Mouse (Mus musculus): ENCODE results near the gene Ube2e1. TPM values are rescaled to one million over a fixed set of nuclear protein-coding genes. Genes with fewer than 3 reads are reported as not detected.

Ube2e1 gene
- 100 to 1,000 TPM in 1 of 2 experiments, 10 to 100 TPM in 1; 96.6 to 102 TPM for total RNA-seq (2021)
- long read RNA-seq, experiment 1, transcript Ube2e1-201 (6 exons, 1,408 nt) = major isoform, 10 of 17 reads
- long read RNA-seq, experiment 1, partial matches to known transcripts = 3 of 17 reads
- long read RNA-seq, experiment 1, other reads (novel, unspliced or antisense) = 3 of 17 reads
- long read RNA-seq, experiment 2, transcript Ube2e1-201 (6 exons, 1,408 nt) = major isoform, 7 of 16 reads
- long read RNA-seq, experiment 2, partial matches to known transcripts = 4 of 16 reads
- long read RNA-seq, experiment 2, other reads (novel, unspliced or antisense) = 4 of 16 reads

DNA sequence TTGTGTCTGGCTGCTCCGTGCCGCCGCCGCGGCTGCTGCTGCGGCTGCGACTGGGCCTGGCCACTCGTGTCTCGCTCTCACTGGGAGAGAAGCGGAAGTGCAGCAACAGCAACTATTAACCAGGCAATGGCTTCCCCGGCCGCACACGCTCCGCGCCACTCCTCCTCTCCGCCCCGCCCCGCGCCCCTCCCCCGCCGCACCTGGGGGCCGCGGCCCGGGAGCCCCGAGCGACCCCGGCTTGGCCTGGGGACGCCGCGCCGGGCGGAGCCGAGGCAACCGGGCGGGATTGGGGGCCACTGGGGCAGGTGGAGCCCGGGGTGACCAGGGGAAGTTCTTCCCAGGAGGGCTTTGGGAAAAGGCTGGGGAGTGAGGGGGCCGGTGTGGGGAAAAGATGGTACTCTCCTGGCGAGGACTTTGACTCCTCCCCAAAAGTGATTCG, at the start of gene Ube2e1:
Gene Ube2e1 (minus strand): TSS at position 167 of the 439 bp plus-strand sequence.
- peak; percentile 36 to 66 for DNase-seq (ENCODE audit: low spot score in 2 of 2)

DNA sequence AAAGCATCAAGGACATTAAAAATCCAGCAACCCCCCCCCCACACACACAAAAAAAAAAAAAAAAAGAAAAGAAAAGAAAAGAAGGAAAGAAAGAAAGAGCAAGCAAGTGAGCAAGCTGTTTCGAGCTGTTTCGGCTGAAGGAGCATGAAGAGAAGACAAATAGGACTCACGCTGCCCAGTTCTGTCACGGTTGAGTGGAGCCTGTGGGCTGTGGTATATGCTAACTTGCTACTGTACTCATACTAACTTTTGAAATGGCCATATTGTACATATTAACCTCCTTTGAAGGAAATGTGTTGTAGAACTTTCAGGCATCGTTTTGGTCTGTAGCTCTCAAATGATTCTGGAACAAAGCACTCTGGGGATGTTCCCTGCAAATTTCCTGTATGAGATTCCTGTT, 48.2 kb upstream of the Ube2e1 start:
- no peak for DNase-seq (ENCODE audit: low spot score in 2 of 2)

DNA sequence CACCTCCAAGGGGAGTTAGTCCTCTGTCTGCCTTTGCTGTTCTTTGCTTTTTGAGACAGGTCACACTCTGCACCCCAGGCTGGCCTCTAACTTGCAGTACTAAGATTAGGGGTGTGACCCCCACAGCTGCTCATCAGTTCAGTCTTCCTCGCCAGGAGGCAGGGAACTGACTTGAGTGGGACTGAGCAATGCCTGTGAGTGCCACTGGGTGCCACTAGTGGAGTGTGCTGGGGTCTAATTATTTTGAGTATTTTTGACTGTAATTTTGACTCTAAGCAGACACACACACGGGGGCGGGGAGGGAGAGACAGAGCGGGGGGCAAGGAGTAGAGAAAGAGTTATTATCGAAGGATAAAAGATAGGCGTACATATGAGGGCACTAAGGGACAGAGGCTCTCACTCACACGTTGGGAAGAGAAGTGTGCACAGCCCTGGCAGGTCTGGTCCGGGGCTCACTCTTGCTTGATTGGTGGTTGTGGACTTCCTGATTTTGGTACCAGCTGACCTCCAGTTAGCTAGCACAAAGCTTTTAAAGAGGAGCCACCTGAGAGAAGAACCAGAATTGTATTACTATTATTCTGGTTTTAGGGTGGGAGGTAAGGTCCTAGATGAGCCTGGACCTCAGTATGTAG, 46.4 kb upstream of the Ube2e1 start:
- DNase-seq (ENCODE audit: low spot score in 2 of 2) = peak in 1 of 2 experiments; percentile 19

DNA sequence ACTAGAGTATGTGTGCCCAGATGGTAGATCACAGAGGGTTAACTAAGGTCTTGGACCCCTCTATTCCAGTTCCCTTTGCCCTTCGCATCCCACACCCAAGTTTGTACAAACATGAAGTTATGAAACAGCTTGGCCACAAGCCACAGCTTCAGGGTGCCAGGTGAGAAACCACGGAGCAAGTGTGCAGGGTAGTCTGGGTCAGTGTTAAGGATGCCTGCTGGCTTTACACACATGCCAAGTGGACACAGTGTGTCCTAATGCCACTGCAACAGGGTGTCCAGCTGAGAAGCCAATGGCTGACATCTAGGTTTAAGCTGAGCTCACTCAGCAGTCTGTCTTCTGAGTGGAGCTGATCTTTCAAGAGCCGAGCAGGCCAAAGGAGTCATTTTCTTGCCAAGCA, 44.5 kb upstream of the Ube2e1 start:
- DNase-seq (ENCODE audit: low spot score in 2 of 2) = no peak

DNA sequence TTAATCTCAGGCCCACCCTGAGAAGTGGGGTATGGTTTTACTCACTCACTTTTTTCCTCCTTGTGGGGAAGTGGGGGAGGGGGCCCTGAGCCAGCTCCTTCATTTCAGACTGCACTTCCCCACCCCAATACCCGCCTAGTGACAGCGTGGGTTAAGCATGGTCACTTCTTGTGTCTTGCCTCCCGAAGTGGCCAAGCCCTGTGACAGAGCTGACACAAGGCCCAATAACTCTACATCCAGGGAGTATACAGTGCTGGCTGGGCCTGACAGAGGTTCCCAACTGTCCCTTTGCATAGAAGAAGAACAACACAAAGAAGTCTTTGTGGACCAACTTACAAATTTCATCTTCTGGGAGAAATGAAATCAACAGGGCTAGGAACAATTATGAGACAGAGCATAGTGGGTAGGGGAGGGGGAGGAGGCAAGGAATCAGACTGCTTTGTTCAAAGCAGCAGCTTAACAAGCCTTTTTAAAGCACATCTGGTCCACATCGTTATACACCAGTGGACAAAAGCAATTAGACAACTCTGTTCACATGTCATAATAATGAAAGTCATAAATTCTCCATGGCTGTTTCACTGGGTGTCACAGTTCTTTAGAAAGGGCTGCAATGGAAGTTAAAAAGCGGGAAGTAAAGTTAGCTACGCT, 42.2 kb upstream of the Ube2e1 start:
- no peak for DNase-seq (ENCODE audit: low spot score in 2 of 2)

DNA sequence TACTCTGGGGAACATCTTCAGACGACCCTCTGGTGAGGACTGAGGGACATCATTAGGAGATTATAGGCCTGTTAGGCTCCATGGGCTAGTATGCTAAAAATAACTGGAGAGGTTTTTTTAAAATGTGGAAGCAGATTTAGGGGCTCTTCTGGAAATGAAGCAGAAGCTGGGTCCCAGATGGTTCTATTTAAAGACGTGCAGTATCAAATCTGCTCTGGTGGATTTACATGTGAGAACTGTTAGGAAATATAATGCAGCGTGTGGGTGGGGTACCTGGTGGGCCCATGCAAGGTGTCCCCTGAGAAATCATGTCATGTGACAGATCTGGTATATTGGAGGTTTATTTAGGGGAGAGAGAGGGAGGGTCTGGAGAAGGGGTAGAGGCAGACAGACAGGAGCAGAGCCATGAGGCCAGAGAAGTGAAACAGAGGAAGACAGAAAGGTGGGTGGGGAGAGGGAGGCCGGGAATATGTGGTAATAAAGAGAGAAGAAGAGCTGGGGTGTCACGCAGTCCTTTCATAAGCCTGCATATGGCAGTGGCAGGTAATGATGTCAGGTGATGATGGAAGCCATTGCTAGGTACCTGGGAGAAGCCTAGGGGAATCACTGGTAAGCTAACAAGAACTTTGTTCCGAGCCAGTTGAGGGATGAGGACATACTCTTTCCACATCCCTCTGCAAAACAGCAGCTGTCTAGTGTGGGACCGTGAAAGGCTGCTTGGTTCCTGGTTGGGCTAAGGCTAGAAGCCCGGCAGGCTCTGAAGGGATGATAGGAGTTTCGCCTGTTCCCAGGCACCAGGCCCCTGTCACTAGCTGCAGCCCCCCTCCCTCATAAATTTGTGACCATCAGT, 41.3 kb upstream of the Ube2e1 start:
- no peak for DNase-seq (ENCODE audit: low spot score in 2 of 2)

DNA sequence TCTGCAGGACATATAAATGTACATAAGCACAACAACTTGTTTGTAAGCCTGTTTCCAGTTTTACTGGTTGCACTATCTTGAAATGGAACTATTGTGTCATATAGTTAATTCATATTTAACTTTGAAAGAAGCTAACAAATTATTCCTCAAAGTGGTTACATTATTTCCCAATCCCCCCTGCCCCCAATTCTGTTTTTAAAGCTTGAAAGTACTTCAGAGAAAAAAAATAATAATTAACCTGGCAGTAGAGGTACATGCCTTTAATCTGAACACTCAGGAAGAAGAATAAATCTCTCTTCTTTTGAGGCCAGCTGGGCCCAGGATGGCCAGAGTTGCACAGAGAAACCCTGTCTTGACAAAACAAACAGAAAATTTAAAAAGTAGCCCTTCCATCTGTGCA, 37.4 kb upstream of the Ube2e1 start:
- no peak for DNase-seq (ENCODE audit: low spot score in 2 of 2)

DNA sequence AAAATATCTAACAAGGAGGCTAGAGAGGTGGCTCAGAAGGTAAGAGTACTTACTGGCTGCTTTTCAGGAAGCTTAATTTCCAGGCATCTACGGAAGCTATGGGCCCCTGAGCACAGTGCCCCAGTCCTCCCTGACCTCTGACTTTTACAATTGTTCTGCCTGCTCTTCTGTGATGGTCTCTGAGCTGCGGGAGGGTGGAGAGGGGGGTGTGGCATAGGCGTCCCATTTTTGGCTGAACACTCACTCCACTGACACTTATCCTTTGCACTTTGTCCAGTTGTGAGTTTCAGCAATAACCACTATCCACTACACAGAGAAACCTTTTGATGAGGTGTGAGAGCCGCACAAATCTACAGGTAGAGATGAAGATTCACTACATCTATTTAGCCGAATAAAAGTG, 35.4 kb upstream of the Ube2e1 start:
- no peak for DNase-seq (ENCODE audit: low spot score in 2 of 2)

DNA sequence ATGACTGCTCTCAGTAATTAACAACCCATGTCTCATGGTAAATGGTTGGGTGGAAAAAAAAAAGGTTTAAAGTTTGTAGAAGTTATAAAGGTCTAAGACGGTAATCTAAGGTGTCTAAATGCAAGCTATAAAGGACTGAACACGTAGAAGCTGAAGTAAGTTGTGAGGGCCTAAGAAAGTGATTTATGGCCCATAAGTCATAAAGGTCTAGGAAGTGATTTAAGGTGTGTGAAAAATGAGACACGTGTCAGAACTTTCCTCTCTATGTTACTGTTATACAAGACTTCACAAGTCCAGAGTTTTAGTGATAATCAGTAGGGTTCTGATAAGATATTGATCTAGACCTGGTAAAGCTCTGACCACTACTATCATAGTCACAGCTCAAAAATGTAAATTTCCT, 32.7 kb upstream of the Ube2e1 start:
- DNase-seq (ENCODE audit: low spot score in 2 of 2) = no peak

DNA sequence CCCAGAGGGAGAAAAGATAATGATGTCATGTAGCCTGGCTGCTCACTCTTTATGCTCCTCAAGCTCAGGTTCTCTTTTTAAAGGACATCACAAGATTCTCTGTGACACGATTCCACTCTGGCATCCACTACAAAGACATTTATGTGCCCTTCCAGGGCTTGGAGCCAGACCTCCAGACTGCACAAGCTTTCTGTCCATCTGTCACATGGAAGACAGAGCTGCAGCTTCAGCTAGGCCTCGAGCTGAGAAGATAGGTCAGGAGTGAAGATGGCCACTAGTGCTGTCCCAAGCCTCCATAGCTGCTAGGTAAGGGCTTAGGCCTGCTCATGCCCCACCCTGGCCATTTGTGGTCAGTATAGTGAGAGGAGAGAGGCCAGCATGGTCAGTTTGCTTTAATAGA, 24.8 kb upstream of the Ube2e1 start:
- DNase-seq (ENCODE audit: low spot score in 2 of 2) = no peak

DNA sequence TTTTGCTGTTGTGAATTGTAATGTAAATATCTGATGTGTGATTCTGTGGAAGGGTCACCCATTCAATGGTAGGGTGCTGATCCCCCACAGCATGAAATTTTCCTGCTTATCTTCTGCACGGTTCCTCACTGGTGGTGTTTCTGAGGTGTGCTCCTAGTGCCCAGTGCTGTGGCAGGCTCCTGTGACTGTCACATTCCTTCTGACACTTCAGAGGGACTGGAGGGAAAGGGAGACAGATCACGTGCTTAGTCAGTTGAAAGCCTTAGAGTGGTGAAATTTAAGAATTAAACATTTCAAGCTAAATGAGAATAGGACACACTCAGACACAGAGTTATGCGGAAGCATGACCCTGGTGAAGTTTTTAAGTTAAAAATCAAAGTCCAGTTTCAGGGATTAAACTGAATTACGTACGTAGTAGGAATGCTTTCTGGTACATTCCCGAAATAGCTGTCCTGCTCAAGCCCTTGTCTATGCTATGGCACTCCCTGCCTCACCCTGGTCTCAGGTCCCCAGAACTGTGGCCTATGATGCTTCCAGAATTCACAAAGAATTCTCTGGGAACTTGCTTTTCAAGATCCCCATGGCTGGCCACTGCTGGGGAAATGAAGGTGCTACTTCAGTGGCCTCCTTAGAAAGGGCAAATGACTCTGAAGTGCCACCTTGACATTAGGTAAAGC, 24.0 kb upstream of the Ube2e1 start:
- no peak for DNase-seq (ENCODE audit: low spot score in 2 of 2)

DNA sequence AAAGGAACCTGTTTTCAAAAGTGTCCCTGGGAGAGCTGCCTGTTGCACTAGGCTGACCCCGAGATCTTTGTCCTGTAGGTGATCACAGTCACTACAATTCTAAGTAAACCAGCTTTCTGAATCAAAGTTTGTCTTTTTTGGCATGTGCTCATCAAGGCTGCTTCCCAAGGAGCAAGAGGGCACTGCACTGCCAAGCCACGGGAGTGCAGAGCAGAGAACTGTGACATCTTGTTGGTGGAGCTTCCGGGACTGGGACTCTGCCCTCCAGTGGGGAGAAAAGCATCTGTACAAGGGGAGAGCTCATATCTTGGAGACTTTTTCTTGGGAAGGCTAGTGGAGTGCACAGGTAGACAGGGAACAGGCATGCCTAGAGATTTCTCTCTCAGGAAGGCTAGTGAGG, 21.9 kb upstream of the Ube2e1 start:
- no peak for DNase-seq (ENCODE audit: low spot score in 2 of 2)

DNA sequence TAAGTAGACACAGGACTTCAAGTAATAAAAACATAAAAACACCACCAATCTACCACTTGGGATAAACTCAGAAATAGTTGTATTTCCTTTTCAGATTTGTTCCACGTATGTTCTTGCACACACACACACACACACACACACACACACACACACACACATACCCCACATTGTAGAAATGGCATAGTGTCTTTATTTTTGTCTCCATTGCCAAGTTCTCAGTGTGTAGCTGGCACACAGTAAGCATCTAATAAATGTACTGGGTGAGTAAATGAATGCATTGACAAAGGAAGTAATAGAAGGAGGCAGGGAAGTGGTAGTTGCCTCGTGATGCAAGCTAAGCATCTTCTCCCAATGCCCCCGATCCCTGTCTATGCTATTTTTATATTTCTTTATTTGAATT, 21.3 kb upstream of the Ube2e1 start:
- no peak for DNase-seq (ENCODE audit: low spot score in 2 of 2)

DNA sequence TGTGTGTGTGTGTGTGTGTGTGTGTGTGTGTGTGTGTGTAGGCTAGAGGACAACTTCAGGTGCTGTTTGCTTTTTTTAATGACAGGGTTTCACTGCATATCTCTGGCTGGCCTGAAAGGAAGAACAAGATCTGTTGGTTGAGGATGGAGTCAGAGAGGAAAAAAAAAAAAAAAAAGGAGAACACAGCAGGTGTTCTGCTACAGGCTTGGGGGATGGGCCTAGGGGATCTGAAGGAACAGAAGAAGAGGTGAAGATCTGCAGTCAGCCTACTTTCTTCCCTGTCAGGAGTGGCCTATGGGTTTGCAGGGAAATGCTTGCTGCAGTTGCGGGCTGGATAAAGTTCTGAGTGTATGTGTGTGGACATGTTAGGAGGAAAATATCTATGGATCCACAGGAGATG, 19.0 kb upstream of the Ube2e1 start:
- no peak for DNase-seq (ENCODE audit: low spot score in 2 of 2)

DNA sequence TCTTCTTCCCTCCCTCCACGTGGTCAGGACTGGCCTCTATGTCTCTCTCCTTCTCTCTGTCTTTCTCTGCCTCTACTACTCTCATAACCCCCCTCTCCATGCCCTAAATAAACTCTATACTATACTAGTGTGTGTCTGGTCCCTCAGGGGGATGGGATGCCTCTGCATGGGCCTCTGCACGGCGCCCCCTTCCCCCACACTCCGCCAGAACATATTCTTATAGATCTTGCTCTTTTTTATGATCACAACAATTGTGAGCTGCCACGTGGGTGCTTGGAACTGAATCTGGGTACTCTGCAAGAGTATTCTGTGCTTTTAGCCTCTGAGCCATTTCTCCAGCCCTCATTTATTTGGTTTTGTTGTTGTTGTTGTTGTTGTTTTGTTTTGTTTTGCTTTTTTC, 18.2 kb upstream of the Ube2e1 start:
- no peak for DNase-seq (ENCODE audit: low spot score in 2 of 2)

DNA sequence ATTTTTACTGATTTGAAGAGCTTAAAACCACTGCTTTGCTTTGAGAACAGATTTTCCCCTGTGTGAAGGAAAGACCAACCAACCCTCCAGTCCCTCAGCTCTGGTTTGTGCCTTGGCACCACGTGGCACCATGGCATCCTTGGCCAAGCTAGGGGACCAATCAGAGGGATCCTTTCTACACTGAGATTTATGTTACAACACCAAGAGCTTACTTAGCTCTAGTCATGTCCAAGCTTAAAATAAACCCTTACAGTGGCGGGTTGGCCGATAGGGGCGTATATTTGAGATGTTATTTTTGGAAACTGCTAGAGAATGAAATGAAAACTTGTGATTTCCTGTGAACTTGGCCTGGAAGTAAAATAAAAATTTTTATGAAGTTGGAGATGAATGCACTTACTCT, 11.9 kb upstream of the Ube2e1 start:
- no peak for DNase-seq (ENCODE audit: low spot score in 2 of 2)

DNA sequence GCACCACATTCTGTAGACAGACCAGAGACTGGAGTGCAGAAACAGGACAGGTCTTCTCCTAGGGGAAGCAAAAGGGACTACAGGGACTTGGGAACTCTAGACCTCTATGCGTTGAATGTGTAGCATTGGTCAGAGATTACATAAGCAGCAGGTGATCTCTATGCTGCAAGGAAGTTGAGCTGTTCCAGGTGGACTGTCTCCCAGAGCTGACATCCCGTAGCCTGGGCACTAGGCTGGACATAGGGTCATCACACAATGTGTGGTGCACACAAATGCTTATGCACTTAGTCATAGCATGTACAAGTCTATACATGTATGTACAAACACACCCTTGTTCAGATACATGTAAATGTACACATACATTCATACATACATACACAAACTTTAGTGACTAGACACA, 11.1 kb upstream of the Ube2e1 start:
- DNase-seq (ENCODE audit: low spot score in 2 of 2) = no peak

DNA sequence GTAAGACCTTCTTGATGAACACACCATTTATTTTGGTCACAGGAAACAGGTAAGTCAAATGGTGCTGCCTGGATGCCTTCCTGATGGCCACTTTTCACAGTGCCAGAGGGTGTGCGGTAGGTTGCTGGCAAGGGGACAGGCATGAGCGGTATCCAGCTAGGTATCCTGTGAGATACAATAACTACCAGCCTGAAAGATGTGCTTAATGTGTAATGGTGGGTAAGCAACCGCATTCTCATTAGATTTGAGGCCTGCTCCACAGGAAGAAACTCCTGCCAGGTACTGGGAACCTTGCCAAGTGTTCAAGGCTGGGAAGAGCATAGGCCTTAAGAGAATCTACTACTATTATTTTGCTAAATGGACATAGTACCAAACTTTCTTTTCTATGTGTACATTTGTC, 9.4 kb upstream of the Ube2e1 start:
- no peak for DNase-seq (ENCODE audit: low spot score in 2 of 2)

DNA sequence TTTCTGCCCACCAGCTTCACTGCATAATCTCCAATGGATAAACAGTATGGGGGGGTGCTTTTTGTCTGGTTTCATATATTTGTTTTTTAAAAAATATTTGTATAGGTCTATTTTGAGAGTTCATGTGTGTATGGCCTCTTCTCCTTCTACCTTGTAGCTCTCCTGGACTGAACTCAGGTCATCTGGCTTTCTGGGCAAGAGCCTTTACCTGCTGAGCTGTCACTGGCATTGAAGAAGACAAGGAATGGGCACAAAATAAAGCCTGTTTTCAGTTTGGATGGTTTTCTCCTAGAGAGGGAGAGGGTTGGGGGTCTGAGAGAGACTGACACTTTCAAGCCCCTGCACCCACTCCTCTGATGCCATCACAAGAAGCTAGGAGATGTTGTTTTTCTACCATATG, 4.4 kb upstream of the Ube2e1 start:
- DNase-seq (ENCODE audit: low spot score in 2 of 2) = no peak

DNA sequence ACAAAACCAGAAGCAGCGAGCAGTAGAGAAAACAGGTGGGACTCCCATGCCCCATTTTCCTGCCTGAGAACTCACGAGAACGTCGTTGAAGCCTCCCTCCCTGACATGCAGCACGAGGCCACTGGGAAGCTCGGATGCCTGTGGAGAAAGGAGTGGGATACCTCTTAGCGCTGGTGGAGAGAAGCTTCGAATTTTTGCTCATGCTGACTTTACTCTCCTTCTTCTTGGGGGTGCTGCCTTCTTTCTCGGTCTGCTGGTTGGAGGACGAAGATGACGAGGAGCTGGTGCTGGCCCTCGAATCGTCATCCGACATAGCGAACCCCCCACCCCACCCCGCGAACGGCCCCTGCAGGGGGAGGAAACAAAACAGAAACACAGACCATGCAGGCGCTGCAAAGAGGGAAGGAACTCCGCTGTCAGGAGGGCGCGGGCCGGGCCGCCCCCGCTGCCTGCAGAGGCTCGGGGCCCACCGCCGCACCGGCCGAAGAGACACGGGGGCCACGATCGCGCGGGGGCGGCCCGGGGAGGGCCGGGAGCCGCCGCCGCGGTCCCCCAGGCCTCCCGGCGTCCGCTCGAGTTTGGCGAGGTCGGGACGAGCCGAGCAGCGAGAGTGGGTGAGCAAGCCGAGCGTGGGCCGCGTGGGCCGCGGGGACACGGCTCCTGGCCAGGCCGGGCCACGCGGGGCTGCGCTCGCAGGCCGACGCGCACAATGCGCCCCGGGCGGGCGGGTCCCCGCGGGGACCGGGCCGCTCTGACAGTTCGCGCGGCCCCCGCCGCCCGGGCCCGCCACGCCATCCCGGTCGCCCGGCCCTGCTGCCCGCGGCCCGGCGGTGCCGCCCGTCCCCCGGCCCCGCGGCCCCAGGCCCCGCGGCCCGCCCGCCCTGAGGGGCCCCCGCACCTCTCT, 618 bp downstream of the Ube2e1 start:
- peak; percentile 26 to 58 for DNase-seq (ENCODE audit: low spot score in 2 of 2)

Measured in gastrocnemius, postnatal 4 days (tissue).